Mouse (Mus musculus): ENCODE measurements around the gene Ing1. TPM values are rescaled to one million over a fixed set of nuclear protein-coding genes. Genes with fewer than 3 reads are reported as not detected.

Ing1 gene
- polyA plus RNA-seq, 1 experiment from 2014 or later = 27.7 TPM

DNA sequence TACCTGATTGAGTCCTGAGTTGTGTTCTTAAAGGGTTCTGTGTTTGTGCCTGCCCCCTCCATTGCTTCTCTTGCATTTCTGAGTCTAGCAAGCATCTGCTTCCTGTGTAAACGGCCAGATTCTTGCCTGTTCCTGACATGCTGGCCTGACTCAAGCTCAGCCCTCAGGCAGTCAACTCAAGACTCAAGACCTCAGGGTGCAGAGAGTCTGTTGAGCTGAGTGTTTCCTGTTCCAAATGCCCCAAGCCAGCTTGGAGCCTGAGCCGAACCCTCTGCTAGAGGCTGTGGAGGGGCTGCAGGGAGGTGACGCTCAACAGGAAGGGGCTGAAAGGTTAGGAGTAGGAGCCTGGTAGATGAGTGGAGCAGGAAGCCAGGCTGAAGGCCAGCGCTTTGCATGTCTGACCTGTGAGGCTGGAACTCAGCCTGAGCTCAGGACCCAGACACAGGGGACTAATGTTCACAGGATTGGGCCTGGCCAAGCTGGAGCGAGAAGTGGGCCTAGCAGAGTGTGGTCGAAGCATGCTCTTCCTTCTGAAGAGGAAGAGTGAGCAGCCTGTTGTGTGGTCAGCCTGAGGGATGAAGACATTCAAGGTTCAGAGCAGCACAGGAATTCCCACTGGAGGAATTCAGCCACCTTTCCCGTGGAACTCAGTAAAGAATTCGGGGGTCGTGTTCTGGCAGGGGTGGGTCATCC lies 19.7 kb downstream of the Ing1 start:
- Histone ChIP-seq H3K36me3 (no peaks in the 10 kb centered on the region), H3K27ac (peak overlapping the region; percentile 31; the same call in 1 of the 2 replicates)
- 55% methylated on average over 9 of the region's 9 CpGs for WGBS

DNA sequence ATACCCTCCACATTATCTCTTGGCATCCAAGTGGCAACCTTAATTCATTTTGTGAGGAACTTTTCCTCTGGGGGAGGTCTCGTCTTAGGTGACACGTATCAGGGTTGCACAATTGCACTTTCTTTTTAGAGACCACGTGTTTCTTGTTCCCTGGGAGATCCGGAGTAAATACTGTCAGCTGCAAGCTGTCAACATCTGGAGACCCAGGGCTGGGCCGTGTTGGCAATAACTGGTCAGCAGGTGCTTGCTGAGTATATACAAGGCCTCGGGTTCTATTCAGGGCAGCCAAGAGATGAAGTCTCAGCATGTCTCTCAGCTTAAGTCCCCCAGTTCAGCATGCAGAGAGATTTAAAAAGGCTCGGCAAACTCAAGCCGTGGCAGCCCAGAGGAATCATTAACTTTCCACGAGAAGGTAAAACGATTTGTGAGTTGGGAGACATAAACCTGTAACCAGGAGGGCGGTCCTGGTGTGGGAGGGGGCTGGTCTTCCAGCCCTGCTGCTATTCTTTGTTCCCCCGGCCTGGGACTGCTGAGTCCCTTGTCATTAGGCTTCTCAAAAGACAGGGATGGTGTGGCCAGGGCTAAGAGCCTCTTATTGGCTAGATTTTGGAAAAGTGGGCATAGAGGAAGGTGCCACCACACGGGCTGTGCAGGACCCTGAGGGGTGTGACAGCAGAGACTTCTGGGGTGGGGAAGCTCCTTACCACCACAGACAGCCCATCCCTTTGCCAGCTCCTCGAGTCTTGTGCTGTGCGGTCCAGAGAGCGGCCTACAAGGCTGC lies 20.4 kb downstream of the Ing1 start:
- Histone ChIP-seq H3K27me3 (ENCODE audit: insufficient read depth, poor library complexity, severe bottlenecking) (no peaks in the 10 kb centered on the region), H3K9me3 (no peaks in the 10 kb centered on the region), H3K4me3 (no peak overlapping the region), H3K36me3 (no peaks in the 10 kb centered on the region), H3K27ac (peak overlapping the region; percentile 62; the same call in 1 of the 2 replicates), H3K4me1 (peaks cover 32% of the 10 kb centered on the region)
- WGBS = 77% methylated on average over 16 of the region's 16 CpGs
- no peak for DNase-seq (ENCODE audit: low spot score)

More for the DNA sequence above, 19.7 kb downstream of the Ing1 start:
- Histone ChIP-seq H3K9me3 (no peaks in the 10 kb centered on the region), H3K4me1 (peaks cover 32% of the 10 kb centered on the region), H3K27me3 (ENCODE audit: insufficient read depth, poor library complexity, severe bottlenecking) (no peaks in the 10 kb centered on the region), H3K4me3 (no peak overlapping the region)
- no peak for DNase-seq (ENCODE audit: low spot score)

DNA sequence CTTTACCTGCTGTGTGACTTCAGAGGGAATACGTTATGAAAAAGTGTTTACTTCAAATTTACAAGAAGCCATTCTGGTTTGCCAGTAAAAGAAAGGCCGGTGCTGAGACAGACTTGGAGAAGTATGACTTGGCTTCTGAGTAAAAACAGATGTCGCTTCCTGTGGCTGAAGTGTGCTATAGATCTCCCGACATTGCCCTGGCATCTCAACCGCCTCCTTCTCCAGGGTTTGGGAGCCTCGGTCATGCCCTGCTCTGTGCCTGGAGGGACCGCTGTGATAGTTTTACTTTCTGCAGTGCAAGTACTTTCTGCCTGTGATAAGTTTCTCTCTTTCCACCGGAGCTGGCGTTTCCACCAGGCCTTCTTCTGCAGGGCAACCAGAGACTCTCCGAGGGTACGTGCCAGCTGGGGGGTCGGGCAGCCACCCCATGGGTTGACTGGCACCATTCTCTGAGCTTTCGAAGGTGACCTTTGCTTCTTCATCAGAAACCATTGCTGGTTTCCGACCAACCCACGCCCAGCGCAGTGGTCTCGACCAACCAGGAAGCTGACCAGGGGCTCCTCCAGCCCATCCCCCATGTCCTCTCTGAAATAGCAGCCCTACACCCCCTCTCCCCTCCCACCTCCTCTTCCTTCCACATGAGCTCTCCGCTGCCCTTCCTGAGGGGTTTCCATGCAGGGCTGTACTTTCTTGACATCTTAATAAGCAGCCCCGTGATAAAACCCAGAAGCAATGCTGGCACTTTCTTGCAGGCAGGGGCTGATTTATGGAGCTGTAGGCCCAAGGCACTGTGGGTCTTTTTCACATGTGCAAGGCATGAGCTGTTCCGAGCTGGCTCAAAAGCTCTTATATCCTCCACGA lies 30.4 kb downstream of the Ing1 start:
- Histone ChIP-seq H3K9me3 (no peaks in the 10 kb centered on the region; the same call in 1 of the 2 replicates), H3K36me3 (no peaks in the 10 kb centered on the region), H3K4me1 (peaks cover 12% of the 10 kb centered on the region; the same call in 1 of the 2 replicates), H3K27me3 (ENCODE audit: insufficient read depth, poor library complexity, severe bottlenecking) (no peaks in the 10 kb centered on the region), H3K27ac (peak overlapping the region; percentile 37; the same call in 1 of the 2 replicates), H3K4me3 (no peak overlapping the region)
- no peak for DNase-seq (ENCODE audit: low spot score)
- 77% methylated on average over 21 of the region's 21 CpGs for WGBS

DNA sequence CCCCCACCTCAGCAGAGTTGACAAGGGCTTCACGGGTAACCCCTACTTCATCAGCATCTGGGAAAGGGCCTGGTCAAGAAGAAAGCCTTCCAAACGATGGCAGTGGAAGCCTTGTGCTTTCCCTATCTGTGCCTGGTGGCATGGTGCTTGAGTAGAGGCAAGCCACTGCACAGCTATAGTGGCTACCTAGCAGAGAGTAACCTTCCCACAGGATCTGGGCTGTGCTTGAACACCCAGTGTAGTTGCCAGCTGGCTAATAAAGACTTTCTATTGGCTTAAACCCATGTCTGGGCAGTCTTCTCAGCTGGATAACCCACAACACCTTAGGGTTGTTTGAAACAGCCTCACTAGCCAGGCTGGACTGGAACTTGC lies 31.0 kb downstream of the Ing1 start:
- Histone ChIP-seq H3K4me1 (peaks cover 12% of the 10 kb centered on the region; the same call in 1 of the 2 replicates), H3K9me3 (no peaks in the 10 kb centered on the region; the same call in 1 of the 2 replicates), H3K27me3 (ENCODE audit: insufficient read depth, poor library complexity, severe bottlenecking) (no peaks in the 10 kb centered on the region), H3K36me3 (no peaks in the 10 kb centered on the region), H3K27ac (0 out of 2 replicates have a peak overlapping the region, but pooled peaks have one; percentile 37), H3K4me3 (no peak overlapping the region)
- no peak for DNase-seq (ENCODE audit: low spot score)
- 56% methylated on average over 2 of the region's 2 CpGs for WGBS

DNA sequence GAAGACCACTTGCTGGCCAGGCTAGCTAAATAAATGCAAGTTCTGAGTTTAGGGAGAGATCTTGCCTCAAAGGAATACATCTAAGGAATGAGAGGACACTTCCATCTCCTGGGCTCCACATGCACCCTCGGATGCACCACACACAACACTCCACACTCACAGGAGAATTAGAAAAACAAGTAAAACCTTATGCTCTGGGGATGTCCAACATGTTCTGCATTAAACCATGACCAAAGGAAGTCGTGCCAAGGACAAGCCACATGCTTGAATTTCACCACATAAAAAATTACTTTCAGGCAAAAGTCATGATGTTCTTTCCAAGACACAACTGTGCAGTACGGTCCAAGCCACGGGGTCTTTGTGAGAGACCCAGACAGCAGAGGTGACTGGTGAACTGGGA lies 36.5 kb downstream of the Ing1 start:
- Histone ChIP-seq H3K4me1 (peaks cover 21% of the 10 kb centered on the region), H3K4me3 (no peak overlapping the region), H3K9me3 (no peaks in the 10 kb centered on the region), H3K27me3 (ENCODE audit: insufficient read depth, poor library complexity, severe bottlenecking) (no peaks in the 10 kb centered on the region), H3K36me3 (no peaks in the 10 kb centered on the region), H3K27ac (no peak overlapping the region)
- 82% methylated on average over 4 of the region's 4 CpGs for WGBS
- DNase-seq (ENCODE audit: low spot score) = no peak

DNA sequence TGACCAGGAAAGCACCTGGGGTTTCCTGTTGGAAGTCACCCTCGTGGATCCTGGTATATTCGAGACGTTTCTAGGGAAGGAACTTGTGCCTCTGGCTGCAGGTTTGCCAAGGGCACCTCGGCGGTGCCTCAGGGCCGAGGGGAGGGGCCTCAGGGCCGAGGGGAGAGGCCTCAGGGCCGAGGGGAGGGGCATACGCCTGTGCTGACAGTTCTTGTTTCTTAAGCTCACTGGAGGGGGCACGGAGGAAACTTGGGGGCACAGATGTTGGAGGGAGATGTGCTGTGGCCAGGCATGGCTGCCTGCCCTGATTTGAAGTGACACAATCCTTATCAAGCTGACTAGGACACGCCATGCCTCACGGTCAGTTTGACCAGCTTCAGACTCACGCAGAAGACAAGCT lies 36.9 kb downstream of the Ing1 start:
- DNase-seq (ENCODE audit: low spot score) = no peak
- peak overlapping the region; percentile 3; the same call in 1 of the 2 replicates for H3K4me3 ChIP-seq
- WGBS = 35% methylated on average over 13 of the region's 13 CpGs
- no peaks in the 10 kb centered on the region for H3K27me3 ChIP-seq (ENCODE audit: insufficient read depth, poor library complexity, severe bottlenecking)
- H3K9me3 ChIP-seq = peaks cover 2% of the 10 kb centered on the region; the same call in 1 of the 2 replicates
- peaks cover 21% of the 10 kb centered on the region for H3K4me1 ChIP-seq
- no peaks in the 10 kb centered on the region for H3K36me3 ChIP-seq
- 0 out of 2 replicates have a peak overlapping the region, but pooled peaks have one; percentile 29 for H3K27ac ChIP-seq

DNA sequence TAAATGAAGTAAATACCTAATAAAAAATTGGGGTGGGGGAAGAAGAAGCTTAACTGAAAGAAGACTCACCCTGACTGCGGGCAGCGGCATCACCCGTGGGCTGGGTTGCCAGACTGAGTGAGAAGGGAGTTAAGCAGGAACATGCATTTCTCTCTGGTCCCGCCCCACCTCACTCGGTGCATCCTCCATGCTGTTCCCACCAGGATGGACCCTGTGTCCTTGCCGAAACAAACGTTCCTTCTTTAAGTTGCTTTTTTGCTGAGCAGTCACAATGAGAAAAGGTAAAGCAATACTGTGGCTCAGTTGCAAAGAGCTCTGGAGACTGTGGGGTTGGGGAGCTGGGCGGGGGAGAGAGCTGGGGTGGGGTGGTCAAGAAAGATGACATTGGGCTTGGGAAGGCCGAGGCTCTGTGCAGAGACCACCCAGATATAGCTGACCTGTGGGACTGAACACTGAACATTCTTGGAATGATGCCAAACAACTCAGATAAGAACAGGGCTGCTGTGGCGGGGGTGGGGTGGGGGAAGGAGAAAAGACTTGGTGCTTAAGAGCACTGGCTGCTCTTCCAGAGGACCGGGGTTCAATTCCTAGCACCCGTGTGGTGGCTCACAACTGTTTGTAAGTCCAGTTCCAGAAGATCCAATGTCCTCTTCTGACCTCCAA lies 38.0 kb downstream of the Ing1 start:
- Histone ChIP-seq H3K4me1 (peaks cover 21% of the 10 kb centered on the region), H3K9me3 (peaks cover 4% of the 10 kb centered on the region; the same call in 1 of the 2 replicates), H3K36me3 (no peaks in the 10 kb centered on the region), H3K27me3 (ENCODE audit: insufficient read depth, poor library complexity, severe bottlenecking) (no peaks in the 10 kb centered on the region), H3K4me3 (no peak overlapping the region), H3K27ac (peak overlapping the region; percentile 67; the same call in 1 of the 2 replicates)
- WGBS = 58% methylated on average over 12 of the region's 12 CpGs
- DNase-seq (ENCODE audit: low spot score) = no peak

DNA sequence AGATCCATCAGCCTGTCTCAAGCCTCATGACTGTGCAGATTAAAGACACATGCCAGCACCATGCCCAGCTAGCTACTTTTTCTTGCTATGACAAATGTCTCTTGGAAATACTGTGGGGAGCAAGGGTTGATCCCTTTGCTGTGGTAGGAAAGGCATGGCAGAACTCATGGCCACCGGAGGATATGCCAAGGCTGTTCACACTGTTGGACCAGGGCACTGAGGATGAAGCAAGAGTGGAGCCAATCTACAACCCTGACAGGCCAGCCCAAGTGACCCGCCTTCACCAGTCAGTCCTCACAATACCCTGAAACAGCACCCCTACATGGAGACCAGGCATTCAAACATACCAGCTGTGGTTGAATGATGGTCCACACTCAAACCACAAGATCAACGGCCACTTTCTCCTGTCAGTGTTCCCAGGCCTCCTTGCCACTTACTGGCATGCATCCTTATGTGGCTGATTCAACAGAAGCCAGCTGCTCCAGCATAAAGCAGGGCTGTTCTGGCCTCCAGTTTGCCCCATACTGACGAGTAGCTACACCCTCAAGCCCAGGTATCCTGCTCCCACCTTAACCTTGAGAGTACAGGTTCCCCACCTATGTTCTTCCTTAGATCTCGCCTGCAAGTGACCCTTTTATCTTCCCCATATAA lies 45.1 kb downstream of the Ing1 start:
- Histone ChIP-seq H3K4me1 (no peaks in the 10 kb centered on the region), H3K9me3 (peaks cover 4% of the 10 kb centered on the region; the same call in 1 of the 2 replicates), H3K4me3 (no peak overlapping the region), H3K27ac (no peak overlapping the region), H3K36me3 (peaks cover 4% of the 10 kb centered on the region), H3K27me3 (ENCODE audit: insufficient read depth, poor library complexity, severe bottlenecking) (no peaks in the 10 kb centered on the region)
- 84% methylated on average over 5 of the region's 5 CpGs for WGBS
- DNase-seq (ENCODE audit: low spot score) = no peak

DNA sequence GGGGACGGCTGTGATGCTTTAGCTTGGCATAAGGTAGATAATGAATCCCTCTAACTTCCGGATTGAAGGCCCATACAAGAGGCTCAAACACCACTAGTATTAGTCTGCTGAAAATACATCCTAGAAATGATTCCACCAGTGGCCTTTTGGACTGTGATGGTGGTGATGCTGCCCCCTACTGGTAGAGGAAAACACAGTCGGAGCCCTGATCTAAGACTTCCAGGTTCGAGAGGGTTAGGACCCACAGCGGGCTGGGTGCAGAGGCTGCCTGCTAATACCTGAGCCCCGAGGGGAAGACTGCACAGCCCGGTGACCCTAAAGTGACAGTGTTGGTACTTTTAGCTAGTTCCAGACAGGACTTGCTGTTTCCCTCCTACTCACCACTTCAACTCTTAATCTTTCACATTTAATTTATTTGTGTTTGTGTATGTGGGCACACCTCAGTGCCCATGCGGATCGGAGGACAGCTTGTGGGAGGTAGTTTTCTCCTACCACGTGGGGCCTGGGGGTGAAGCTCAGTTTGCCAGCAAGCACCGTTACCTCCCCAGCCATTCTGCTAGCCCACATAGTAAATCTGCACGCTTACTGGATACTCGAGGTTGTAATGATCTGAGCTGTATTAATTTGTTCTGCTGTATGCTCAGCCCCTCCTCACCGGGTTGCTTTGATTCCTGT lies 46.8 kb downstream of the Ing1 start:
- peak; percentile 84 for DNase-seq (ENCODE audit: low spot score)
- Histone ChIP-seq H3K36me3 (peaks cover 14% of the 10 kb centered on the region), H3K27me3 (ENCODE audit: insufficient read depth, poor library complexity, severe bottlenecking) (no peaks in the 10 kb centered on the region), H3K4me3 (no peak overlapping the region), H3K9me3 (peaks cover 3% of the 10 kb centered on the region; the same call in 1 of the 2 replicates), H3K27ac (no peak overlapping the region), H3K4me1 (no peaks in the 10 kb centered on the region)
- WGBS = 42% methylated on average over 14 of the region's 14 CpGs

DNA sequence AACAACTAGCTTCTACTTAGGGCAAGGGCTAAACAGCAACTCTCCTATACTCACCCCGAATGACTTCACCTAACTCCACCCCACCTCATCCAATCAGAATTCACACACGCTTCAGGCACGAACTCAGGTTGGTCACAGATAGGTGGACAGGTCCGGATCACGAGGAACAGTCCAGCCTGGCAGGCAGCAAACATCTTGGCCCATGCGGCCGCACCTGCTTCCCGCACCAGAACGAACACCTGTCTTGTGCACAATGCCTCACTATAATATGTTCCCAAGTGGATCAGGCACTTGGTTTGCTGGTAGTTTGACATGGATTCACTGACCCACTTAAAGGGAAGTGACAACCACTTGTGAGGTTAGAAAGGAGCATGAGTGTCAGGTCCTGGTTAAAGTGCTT lies 53.5 kb downstream of the Ing1 start:
- no peak overlapping the region for H3K4me3 ChIP-seq
- H3K36me3 ChIP-seq = peaks cover 77% of the 10 kb centered on the region
- WGBS = 93% methylated on average over 9 of the region's 9 CpGs
- H3K9me3 ChIP-seq = no peaks in the 10 kb centered on the region
- no peak overlapping the region for H3K27ac ChIP-seq
- H3K4me1 ChIP-seq = no peaks in the 10 kb centered on the region
- no peaks in the 10 kb centered on the region for H3K27me3 ChIP-seq (ENCODE audit: insufficient read depth, poor library complexity, severe bottlenecking)
- no peak for DNase-seq (ENCODE audit: low spot score)
